Mouse (Mus musculus): ENCODE data around the gene Megf8.
A peak's percentile ranks its signal among the peaks of the same experiment; 100 is the strongest.

Gene Megf8

GRCm38 (mm10) chr7:25279076-25279860, 37.7 kb upstream of the Megf8 start:
- peak; percentile 95 for DNase-seq

- DNase-seq = peak; percentile 72
These were observed 36.8 kb upstream of the Megf8 start for GRCm38 (mm10) chr7:25279861-25280791.

GRCm38 (mm10) chr7:25281166-25281733, 35.7 kb upstream of the Megf8 start:
- DNase-seq = no peak

GRCm38 (mm10) chr7:25281734-25282601, 35.0 kb upstream of the Megf8 start:
- peak; percentile 98 for DNase-seq

DNA sequence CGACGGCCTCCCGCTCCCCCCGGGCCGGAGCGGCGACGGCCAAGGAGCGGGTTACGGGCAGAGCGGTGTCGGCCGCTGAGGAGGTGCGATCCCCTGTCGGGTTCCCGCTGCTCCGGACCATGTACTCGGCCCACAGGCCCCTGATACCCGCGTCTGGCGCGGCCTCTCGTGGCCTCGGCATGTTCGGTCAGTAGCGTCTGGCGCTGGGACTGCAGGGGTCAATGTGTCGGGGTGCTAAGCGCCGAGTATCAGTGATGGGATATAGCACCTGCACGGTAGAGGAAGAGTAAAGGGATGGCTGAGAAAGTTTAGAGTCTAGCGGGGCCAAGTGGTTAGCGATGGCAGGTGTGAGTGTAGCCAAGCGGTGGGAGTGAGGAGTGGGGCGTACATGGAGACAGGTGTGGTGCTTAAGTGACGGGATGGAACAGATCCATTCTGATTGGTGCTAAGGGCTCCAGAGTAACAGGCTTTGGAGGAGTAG, 34.2 kb upstream of the Megf8 start:
- DNase-seq = no peak

GRCm38 (mm10) chr7:25283637-25284036, 33.3 kb upstream of the Megf8 start:
- no peak for DNase-seq

- DNase-seq = no peak
These were observed 32.8 kb upstream of the Megf8 start for GRCm38 (mm10) chr7:25284171-25284570.

DNA sequence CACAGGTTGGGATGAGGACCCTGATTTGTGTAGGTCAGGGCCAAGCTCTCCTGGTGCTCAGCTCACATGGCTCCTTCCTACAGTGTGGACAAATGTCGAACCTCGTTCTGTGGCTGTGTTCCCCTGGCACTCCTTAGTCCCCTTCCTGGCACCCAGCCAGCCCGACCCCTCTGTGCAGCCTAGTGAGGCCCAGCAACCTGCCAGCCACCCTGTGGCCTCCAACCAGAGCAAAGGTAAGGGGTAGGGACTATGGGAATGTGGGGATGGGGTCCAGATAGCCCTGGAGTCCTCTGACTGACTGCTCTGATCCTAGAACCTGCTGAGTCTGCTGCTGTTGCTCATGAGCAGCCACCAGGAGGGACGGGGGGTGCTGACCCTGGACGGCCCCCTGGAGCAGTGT, 32.2 kb upstream of the Megf8 start:
- DNase-seq = no peak

DNA sequence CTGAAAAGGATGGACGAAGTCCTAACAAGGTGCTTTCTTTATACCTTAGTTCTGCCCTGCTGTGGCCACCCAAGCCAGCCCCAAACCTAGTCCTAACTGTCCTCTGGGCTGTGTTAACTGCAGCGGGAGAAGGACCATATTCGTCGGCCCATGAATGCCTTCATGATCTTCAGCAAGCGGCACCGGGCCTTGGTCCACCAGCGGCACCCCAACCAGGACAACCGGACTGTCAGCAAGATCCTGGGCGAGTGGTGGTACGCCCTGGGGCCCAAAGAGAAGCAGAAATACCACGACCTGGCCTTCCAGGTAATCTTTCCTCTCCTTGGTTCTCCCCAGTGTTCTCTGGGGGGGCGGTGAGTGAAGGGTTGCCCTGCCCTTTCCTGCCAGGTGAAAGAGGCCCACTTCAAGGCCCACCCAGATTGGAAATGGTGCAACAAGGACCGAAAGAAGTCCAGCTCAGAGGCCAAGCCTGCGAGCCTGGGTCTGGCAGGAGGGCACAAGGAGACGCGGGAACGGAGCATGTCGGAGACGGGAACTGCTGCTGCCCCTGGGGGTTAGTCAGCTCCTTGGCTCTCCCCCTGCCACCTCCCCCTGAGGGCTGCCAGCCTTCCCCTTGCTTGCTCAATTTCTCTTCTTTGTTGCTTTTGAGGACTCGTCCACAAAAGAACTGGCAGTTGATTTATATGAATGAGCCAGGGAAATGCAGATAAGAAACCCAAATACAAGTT, 31.3 kb upstream of the Megf8 start:
- no peak for DNase-seq

DNA sequence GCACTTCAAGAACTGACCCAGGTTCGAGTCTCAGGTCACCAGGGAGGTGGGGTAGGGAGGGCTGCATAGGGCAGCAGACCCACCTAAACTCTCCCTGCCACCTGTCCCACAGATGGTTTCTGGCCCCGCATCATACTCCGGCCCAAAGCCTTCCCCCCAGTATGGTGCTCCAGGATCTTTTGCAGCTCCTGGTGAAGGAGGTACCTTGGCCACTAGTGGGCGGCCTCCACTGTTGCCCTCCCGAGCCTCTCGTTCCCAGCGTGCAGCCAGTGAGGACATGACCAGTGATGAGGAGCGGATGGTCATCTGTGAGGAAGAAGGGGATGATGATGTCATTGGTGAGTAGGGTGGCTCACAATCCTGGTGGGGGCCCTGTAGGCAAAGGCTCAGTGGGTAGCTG, 30.0 kb upstream of the Megf8 start:
- no peak for DNase-seq

DNA sequence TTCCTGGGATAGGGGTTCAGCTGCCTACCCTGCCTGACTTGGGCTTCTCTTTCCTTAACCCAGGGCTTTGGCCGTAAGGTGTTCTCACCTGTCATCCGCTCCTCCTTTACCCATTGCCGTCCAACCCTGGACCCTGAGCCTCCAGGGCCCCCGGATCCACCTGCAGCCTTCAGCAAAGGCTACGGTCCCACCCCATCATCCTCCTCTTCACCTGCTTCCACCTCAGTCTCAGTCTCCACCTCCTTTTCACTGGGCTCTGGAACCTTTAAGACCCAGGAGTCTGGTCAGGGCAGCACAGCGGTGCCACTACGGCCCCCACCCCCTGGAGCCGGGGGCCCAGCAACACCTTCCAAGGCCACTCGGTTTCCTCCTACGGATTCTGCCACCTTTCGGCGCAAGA, 29.0 kb upstream of the Megf8 start:
- DNase-seq = no peak

GRCm38 (mm10) chr7:25288721-25289120, 28.2 kb upstream of the Megf8 start:
- no peak for DNase-seq

GRCm38 (mm10) chr7:25289925-25290324, 27.0 kb upstream of the Megf8 start:
- DNase-seq = no peak

DNA sequence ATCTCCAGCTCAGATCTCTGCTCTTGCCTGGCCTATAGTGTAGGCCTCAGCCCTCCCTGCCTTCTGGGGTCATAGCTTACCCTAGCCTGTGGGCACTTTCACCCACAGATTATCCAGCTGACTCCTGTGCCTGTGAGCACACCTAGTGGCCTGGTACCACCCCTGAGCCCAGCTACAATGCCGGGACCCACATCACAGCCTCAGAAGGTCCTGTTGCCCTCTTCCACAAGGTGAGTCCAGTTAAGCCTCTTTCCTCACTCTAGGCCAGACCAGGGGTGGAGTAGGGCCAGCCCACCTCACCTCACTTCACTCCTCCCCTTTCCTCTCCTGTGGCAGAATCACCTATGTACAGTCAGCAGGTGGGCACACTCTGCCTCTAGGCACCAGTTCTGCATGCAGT, 26.5 kb upstream of the Megf8 start:
- no peak for DNase-seq

DNA sequence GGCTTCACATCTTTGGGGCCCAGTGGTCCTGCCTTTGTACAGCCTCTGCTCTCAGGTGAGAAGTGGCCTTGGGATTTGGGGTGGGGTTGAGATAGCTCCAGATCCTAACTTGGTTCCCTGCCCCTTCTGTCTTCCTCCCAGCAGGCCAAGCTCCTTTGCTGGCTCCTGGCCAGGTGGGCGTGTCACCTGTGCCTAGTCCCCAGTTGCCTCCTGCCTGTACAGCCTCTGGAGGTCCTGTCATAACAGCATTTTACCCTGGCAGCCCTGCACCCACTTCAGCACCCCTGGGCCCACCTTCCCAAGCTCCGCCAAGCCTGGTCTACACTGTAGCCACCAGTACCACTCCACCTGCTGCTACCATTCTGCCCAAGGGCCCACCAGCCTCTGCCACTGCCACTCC, 26.1 kb upstream of the Megf8 start:
- DNase-seq = no peak

DNA sequence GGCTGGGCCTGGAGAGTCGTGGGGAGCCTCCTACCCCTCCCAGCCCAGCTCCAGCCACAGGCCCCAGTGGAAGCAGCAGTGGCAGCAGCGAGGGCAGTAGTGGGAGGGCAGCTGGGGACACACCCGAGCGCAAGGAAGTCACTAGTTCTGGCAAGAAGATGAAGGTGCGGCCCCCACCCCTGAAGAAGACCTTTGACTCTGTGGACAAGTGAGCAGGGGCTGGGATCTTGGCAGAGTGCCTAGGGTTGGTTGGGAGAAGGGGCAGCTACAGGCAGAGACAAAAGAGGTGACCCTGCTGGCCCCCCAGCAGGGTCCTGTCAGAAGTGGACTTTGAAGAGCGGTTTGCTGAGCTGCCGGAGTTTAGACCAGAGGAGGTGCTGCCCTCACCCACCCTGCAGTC, 24.9 kb upstream of the Megf8 start:
- DNase-seq = no peak

DNA sequence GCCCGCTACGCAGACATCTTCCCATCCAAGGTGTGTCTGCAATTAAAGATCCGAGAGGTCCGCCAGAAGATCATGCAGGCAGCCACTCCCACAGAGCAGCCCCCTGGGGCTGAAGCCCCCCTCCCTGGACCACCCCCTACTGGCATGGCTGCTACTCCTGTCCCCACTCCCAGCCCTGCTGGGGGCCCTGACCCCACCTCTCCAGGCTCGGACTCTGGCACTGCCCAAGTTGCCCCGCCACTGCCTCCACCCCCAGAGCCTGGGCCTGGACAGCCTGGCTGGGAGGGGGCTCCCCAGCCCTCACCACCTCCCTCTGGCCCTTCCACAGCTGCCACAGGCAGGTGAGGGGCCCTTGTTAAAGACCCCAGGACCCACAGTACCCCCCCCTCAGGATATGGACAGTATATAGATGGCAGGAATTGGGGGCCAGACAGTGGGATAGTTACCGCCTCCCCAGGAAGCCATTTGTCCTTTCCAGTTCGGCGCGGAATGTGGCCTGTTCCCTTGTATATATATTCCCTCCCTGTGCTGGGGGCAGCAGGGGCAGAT, 23.7 kb upstream of the Megf8 start:
- DNase-seq = no peak

GRCm38 (mm10) chr7:25294495-25294894, 22.5 kb upstream of the Megf8 start:
- no peak for DNase-seq

GRCm38 (mm10) chr7:25294960-25295722, 21.8 kb upstream of the Megf8 start:
- no peak for DNase-seq

GRCm38 (mm10) chr7:25296945-25297453, 20.0 kb upstream of the Megf8 start:
- DNase-seq = no peak

Measured in layer of hippocampus, adult 9-11 months (tissue).